Mouse (Mus musculus) spleen, adult 2 months (tissue): ENCODE measurements around the gene Scrg1. TPM values are rescaled to one million over a fixed set of nuclear protein-coding genes. Genes with fewer than 3 reads are reported as not detected.

Source experiments
- DNase-seq, 2 experiments: peaks; one replicate each; pipeline versions ENCODE4 v3.0.0 to v3.0.0-alpha.2; 2012 to 2021; ENCODE audit warnings: low spot score in 2 of 2, low read depth in 1 of 2
- H3K27ac ChIP-seq: fragments of 200-500 bp; 2 replicates; pipeline ENCODE4 v1.5.1; 2012; ENCODE audit warnings: low read length, inconsistent platforms; ENCODE audit not compliant: insufficient read depth
- H3K27me3 ChIP-seq: fragments of 200-500 bp; 2 replicates; pipeline ENCODE4 v1.6.1; 2012; ENCODE audit warnings: mild to moderate bottlenecking, moderate library complexity, low read length, inconsistent platforms; ENCODE audit not compliant: control insufficient read depth, insufficient read depth
- H3K36me3 ChIP-seq: fragments of 200-500 bp; 2 replicates; pipeline ENCODE4 v1.6.1; 2012; ENCODE audit warnings: mild to moderate bottlenecking, low read length, inconsistent platforms; ENCODE audit not compliant: control insufficient read depth, insufficient read depth
- H3K4me1 ChIP-seq: fragments of 200-500 bp; 2 replicates; pipeline ENCODE4 v1.6.1; 2011; ENCODE audit warnings: inconsistent platforms; ENCODE audit not compliant: control insufficient read depth, insufficient read depth, insufficient read length
- H3K4me3 ChIP-seq: fragments of 200-500 bp; 2 replicates; pipeline ENCODE4 v1.5.1; 2011; ENCODE audit warnings: mild to moderate bottlenecking, inconsistent platforms; ENCODE audit not compliant: insufficient read depth, insufficient read length; ENCODE audit errors: extremely low read depth
- CTCF ChIP-seq: fragments of 200-500 bp; IDR thresholded peaks from 2 replicates; pipeline ENCODE4 v1.5.1; 2011; ENCODE audit warnings: mild to moderate bottlenecking, inconsistent platforms; ENCODE audit not compliant: insufficient read depth, insufficient read length, insufficient replicate concordance; ENCODE audit errors: extremely low read depth
- POLR2A ChIP-seq: fragments of 200-500 bp; IDR thresholded peaks from 2 replicates; pipeline ENCODE4 v1.6.1; 2011; ENCODE audit warnings: low read depth, low read length, inconsistent platforms
- WGBS: fragments of 180-500 bp; shearing (Covaris S2); methylation state at CpG from one replicate; pipeline ENCODE4 v1.1.7; 2018; 5-methylcytosine and 5-hydroxymethylcytosine counted together
- polyA plus RNA-seq: library from polyadenylated mRNA; depleted of rRNA; stranded (reverse); fragments of >200 nt; gene quantifications from 2 replicates; pipeline ENCODE4 v1.2.3, GENCODE M21; 2012; rRNA removed

Scrg1 gene
- polyA plus RNA-seq, 1 experiment = 0.16 TPM

- DNase-seq = no peak
- Histone ChIP-seq H3K4me1 (no peaks in the 10 kb centered on the region; the same call in none of the 2 replicates), H3K27me3 (no peaks in the 10 kb centered on the region), H3K4me3 (no peak overlapping the region), H3K36me3 (peaks cover 7% of the 10 kb centered on the region), H3K27ac (no peak overlapping the region)
- 93% methylated on average over 3 of the region's 3 CpGs for WGBS
- TF ChIP-seq CTCF = no peak
- TF ChIP-seq POLR2A = no peak
Observed at GRCm38 (mm10) chr8:57517723-57518122, 62.0 kb downstream of the Scrg1 start.

- WGBS = 85% methylated on average over 12 of the region's 12 CpGs
- Histone ChIP-seq H3K4me3 (no peak overlapping the region), H3K27ac (no peak overlapping the region; the same call in 1 of the 2 replicates), H3K27me3 (no peaks in the 10 kb centered on the region), H3K4me1 (no peaks in the 10 kb centered on the region), H3K36me3 (peaks cover 7% of the 10 kb centered on the region)
- TF ChIP-seq CTCF (no peak), POLR2A (no peak)
- DNase-seq = no peak
Observed at GRCm38 (mm10) chr8:57520186-57520786, 64.6 kb downstream of the Scrg1 start.

Other genes with a start within 250 kb of the Scrg1 start
- gene Hand2, start 134.9 kb upstream of the Scrg1 start, polyA plus RNA-seq = 0.79 and 2.0 TPM in 2 replicates
- gene Sap30, start 31.9 kb downstream of the Scrg1 start, polyA plus RNA-seq = 7.0 and 15.4 TPM in 2 replicates
- gene Hmgb2, start 56.0 kb downstream of the Scrg1 start, polyA plus RNA-seq = 14.5 and 14.8 TPM in 2 replicates
- gene Galnt7, start 197.1 kb downstream of the Scrg1 start, polyA plus RNA-seq = 1.9 and 2.0 TPM in 2 replicates